Mouse (Mus musculus): ENCODE results near the gene Tkt.
"Not testable (repeated sequence)": the region's sequence is repeated elsewhere in the genome, so short reads cannot be mapped to it uniquely, and the experiment has no call there.

Gene Tkt

DNA sequence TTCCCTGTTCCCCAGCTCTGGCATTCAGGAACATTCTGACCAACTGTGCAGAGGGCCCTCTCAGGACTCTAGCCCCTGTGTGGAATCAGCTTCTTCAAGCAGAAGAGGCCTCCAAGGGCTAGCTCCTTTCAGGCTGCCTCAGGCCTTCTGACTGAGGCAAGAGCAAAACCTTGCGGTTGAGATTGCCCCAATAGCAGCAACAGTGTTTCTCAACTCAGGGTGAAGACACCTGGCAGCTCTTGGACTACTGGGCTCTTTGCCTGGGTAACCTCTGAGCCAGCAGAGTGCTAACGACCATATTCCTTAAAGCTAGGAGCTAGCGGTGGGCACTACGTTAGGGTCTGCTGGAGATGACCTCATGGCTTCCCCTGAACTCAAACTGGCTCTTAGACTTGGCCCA, 5.0 kb downstream of the Tkt start:
- DNase-seq (ENCODE audit: low read depth), result no peak

GRCm38 (mm10) chr14:30556651-30557050, 8.5 kb downstream of the Tkt start:
- DNase-seq (ENCODE audit: low read depth), result no peak

DNA sequence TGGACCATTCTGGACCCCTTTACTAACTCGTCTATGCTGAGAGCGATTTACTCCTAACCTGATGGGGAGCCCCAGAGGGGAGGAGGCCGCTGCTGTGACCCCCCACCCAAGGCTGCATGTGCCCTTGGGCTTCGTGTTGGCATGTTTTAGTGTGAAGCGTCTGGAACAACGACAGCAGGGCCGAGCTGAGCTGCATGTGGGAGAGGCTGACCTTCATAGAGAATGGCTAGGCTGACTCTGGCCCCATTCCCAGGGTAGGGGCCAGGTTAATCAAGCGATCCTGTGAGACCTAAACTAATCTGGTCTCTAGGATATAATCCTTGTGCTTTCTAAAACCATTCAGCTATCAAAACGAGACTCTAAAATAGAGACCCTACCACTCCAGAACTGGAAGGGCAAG, 9.6 kb downstream of the Tkt start:
- no peak for DNase-seq (ENCODE audit: low read depth)

- no peak for DNase-seq (ENCODE audit: low read depth)
Observed at GRCm38 (mm10) chr14:30559321-30559850, 11.2 kb downstream of the Tkt start.

- no peak for DNase-seq (ENCODE audit: low read depth)
Observed at GRCm38 (mm10) chr14:30560803-30561389, 12.7 kb downstream of the Tkt start.

GRCm38 (mm10) chr14:30561470-30562187, 13.5 kb downstream of the Tkt start:
- DNase-seq (ENCODE audit: low read depth), result peak; percentile 87

DNA sequence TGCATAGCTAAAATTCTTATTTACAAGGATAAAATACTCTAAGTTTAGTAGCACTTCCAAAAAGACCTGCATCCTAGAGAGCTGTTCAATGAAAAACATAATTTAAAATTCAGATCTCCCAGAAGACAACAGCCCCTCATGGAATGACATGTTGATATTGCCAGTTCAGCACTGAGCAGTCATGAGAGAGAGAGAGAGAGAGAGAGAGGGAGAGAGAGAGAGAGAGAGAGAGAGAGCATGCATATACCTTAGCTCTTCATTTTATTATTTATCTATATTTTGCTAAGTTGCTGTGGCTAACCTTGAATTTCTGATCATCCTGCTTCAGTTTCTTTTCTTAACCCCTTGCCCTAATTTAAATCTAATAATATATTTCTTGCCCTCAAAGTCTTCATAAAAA, 14.2 kb downstream of the Tkt start:
- no peak for DNase-seq (ENCODE audit: low read depth)

GRCm38 (mm10) chr14:30564451-30564850, 16.3 kb downstream of the Tkt start:
- DNase-seq (ENCODE audit: low read depth), result no peak

- DNase-seq (ENCODE audit: low read depth), result no peak
Observed at GRCm38 (mm10) chr14:30566317-30566716, 18.2 kb downstream of the Tkt start.

DNA sequence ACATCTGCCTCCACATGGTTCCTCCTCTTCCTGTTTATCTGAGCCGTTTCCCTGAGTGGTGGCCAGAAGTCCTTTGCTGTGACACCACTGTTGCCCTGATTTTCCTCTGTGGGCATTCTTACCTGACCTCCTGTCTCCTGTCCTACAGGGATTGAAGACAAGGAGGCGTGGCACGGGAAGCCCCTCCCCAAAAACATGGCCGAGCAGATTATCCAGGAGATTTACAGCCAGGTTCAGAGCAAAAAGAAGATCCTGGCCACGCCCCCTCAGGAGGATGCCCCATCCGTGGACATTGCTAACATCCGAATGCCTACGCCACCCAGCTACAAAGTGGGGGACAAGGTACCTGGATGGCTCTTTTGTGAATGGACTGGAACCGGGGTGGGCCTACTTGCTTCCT, 19.9 kb downstream of the Tkt start:
- no peak for DNase-seq (ENCODE audit: low read depth)

DNA sequence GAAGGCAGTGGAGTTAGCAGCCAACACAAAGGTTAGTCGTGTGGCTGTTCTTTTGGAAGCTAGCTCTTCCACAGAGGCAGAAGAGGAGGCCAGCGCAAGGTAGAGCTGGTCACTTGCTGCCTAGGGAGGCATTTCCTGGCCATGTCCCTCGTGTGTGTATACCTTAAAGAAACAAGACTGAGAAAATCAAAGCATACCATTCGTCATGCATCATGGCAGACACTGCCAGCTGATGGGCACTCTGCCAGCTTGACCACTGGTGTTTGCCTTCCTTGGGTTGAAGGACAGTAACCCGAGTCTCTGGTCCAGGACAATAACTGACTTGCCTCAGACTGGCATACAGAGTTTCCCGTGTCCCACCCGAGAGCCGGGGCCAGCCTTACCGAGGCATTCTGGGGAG, 22.1 kb downstream of the Tkt start:
- no peak for DNase-seq (ENCODE audit: low read depth)

- no peak for DNase-seq (ENCODE audit: low read depth)
Observed at GRCm38 (mm10) chr14:30572253-30572652, 24.1 kb downstream of the Tkt start.

GRCm38 (mm10) chr14:30573235-30573634, 25.1 kb downstream of the Tkt start:
- DNase-seq (ENCODE audit: low read depth), result no peak

GRCm38 (mm10) chr14:30573983-30574584, 25.9 kb downstream of the Tkt start:
- peak; percentile 77 for DNase-seq (ENCODE audit: low read depth)

GRCm38 (mm10) chr14:30575791-30576190, 27.6 kb downstream of the Tkt start:
- DNase-seq (ENCODE audit: low read depth), result no peak

GRCm38 (mm10) chr14:30576260-30576659, 28.1 kb downstream of the Tkt start:
- DNase-seq (ENCODE audit: low read depth), result no peak

- not testable (repeated sequence) for DNase-seq (ENCODE audit: low read depth)
Observed at GRCm38 (mm10) chr14:30577303-30578062, 29.3 kb downstream of the Tkt start.

GRCm38 (mm10) chr14:30579180-30579579, 31.0 kb downstream of the Tkt start:
- DNase-seq (ENCODE audit: low read depth), result no peak

- no peak for DNase-seq (ENCODE audit: low read depth)
Observed at GRCm38 (mm10) chr14:30579882-30580281, 31.7 kb downstream of the Tkt start.

GRCm38 (mm10) chr14:30581238-30581637, 33.1 kb downstream of the Tkt start:
- no peak for DNase-seq (ENCODE audit: low read depth)

DNA sequence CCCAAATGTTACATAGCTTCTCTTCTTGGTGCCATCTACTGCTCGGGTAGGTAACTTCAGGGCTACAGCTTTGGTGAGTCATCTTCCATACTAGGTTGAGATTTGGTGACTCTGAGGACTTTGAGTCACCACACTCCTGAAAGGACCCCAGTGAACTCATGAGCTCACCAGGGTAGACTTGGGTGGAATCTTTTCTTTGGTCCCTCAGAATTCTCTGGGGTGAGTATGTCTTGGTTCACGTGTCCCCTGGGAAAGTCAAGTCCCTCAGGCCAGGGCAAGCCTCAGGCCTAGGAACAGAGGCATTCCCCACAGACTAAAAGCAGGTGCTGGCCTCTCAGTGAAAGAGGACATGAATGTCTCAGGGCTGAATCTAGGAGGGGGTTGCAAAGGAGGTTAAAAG, 35.9 kb downstream of the Tkt start:
- no peak for DNase-seq (ENCODE audit: low read depth)

GRCm38 (mm10) chr14:30584497-30585251, 36.5 kb downstream of the Tkt start:
- no peak for DNase-seq (ENCODE audit: low read depth)
